Mouse (Mus musculus): ENCODE measurements around the gene Gpr19. TPM values are rescaled to one million over a fixed set of nuclear protein-coding genes. Genes with fewer than 3 reads are reported as not detected.

Gene Gpr19
- polyA plus RNA-seq, 1 experiment, result 6.7 TPM

- Histone ChIP-seq H3K36me3 (ENCODE audit: control insufficient read depth, insufficient read depth, low read length) (no peaks in the 10 kb centered on the region), H3K27me3 (ENCODE audit: control insufficient read depth, insufficient read depth, low read length) (no peaks in the 10 kb centered on the region), H3K4me1 (ENCODE audit: control insufficient read depth, insufficient read depth, insufficient read length, low read length) (peaks cover 2% of the 10 kb centered on the region; the same call in 1 of the 2 replicates), H3K27ac (ENCODE audit: insufficient read depth, low read depth, low read length) (no peak overlapping the region), H3K4me3 (ENCODE audit: low read depth, low read length) (no peak overlapping the region)
- TF ChIP-seq CTCF (IDR thresholded peaks at IDR 0.05; ENCODE audit: extremely low read depth, insufficient read length, insufficient replicate concordance, low read depth, low read length), result no peak
- no peak for TF ChIP-seq POLR2A (IDR thresholded peaks at IDR 0.05; ENCODE audit: low read depth, low read length)
- 91% methylated on average over 5 of the region's 5 CpGs for WGBS
Measured at GRCm38 (mm10) chr6:134934305-134934704, 35.9 kb upstream of the Gpr19 start.

GRCm38 (mm10) chr6:134933207-134933558 is 34.8 kb upstream of the Gpr19 start:
- Histone ChIP-seq H3K4me1 (ENCODE audit: control insufficient read depth, insufficient read depth, insufficient read length, low read length) (peaks cover 2% of the 10 kb centered on the region; the same call in 1 of the 2 replicates), H3K4me3 (ENCODE audit: low read depth, low read length) (no peak overlapping the region), H3K36me3 (ENCODE audit: control insufficient read depth, insufficient read depth, low read length) (no peaks in the 10 kb centered on the region), H3K27ac (ENCODE audit: insufficient read depth, low read depth, low read length) (peak overlapping the region; percentile 6; the same call in 1 of the 2 replicates), H3K27me3 (ENCODE audit: control insufficient read depth, insufficient read depth, low read length) (no peaks in the 10 kb centered on the region)
- TF ChIP-seq POLR2A (IDR thresholded peaks at IDR 0.05; ENCODE audit: low read depth, low read length) (no peak), CTCF (IDR thresholded peaks at IDR 0.05; ENCODE audit: extremely low read depth, insufficient read length, insufficient replicate concordance, low read depth, low read length) (no peak)
- 48% methylated on average over 2 of the region's 2 CpGs for WGBS

- 52% methylated on average over 12 of the region's 12 CpGs for WGBS
- Histone ChIP-seq H3K4me3 (ENCODE audit: low read depth, low read length) (no peak overlapping the region), H3K36me3 (ENCODE audit: control insufficient read depth, insufficient read depth, low read length) (no peaks in the 10 kb centered on the region), H3K4me1 (ENCODE audit: control insufficient read depth, insufficient read depth, insufficient read length, low read length) (peaks cover 2% of the 10 kb centered on the region; the same call in 1 of the 2 replicates), H3K27ac (ENCODE audit: insufficient read depth, low read depth, low read length) (peak overlapping the region; percentile 6; the same call in 1 of the 2 replicates), H3K27me3 (ENCODE audit: control insufficient read depth, insufficient read depth, low read length) (no peaks in the 10 kb centered on the region)
- TF ChIP-seq CTCF (IDR thresholded peaks at IDR 0.05; ENCODE audit: extremely low read depth, insufficient read length, insufficient replicate concordance, low read depth, low read length) (no peak), POLR2A (IDR thresholded peaks at IDR 0.05; ENCODE audit: low read depth, low read length) (no peak)
Measured at GRCm38 (mm10) chr6:134932486-134933206, 34.3 kb upstream of the Gpr19 start.

GRCm38 (mm10) chr6:134931146-134931545 is 32.8 kb upstream of the Gpr19 start:
- no peak overlapping the region for H3K4me3 ChIP-seq (ENCODE audit: low read depth, low read length)
- no peaks in the 10 kb centered on the region for H3K27me3 ChIP-seq (ENCODE audit: control insufficient read depth, insufficient read depth, low read length)
- H3K4me1 ChIP-seq (ENCODE audit: control insufficient read depth, insufficient read depth, insufficient read length, low read length), result peaks cover 2% of the 10 kb centered on the region; the same call in 1 of the 2 replicates
- no peak overlapping the region for H3K27ac ChIP-seq (ENCODE audit: insufficient read depth, low read depth, low read length)
- TF ChIP-seq CTCF (IDR thresholded peaks at IDR 0.05; ENCODE audit: extremely low read depth, insufficient read length, insufficient replicate concordance, low read depth, low read length) (no peak), POLR2A (IDR thresholded peaks at IDR 0.05; ENCODE audit: low read depth, low read length) (no peak)
- H3K36me3 ChIP-seq (ENCODE audit: control insufficient read depth, insufficient read depth, low read length), result no peaks in the 10 kb centered on the region
- WGBS, result 63% methylated on average over 3 of the region's 3 CpGs

GRCm38 (mm10) chr6:134930383-134930782 is 32.0 kb upstream of the Gpr19 start:
- WGBS, result 75% methylated on average over 7 of the region's 7 CpGs
- peaks cover 2% of the 10 kb centered on the region; the same call in 1 of the 2 replicates for H3K4me1 ChIP-seq (ENCODE audit: control insufficient read depth, insufficient read depth, insufficient read length, low read length)
- H3K27ac ChIP-seq (ENCODE audit: insufficient read depth, low read depth, low read length), result no peak overlapping the region
- H3K36me3 ChIP-seq (ENCODE audit: control insufficient read depth, insufficient read depth, low read length), result 0 out of 2 replicates have a peak, but pooled peaks cover 1% of the 10 kb centered on the region
- H3K27me3 ChIP-seq (ENCODE audit: control insufficient read depth, insufficient read depth, low read length), result no peaks in the 10 kb centered on the region
- no peak overlapping the region; the same call in 1 of the 2 replicates for H3K4me3 ChIP-seq (ENCODE audit: low read depth, low read length)
- no peak for TF ChIP-seq CTCF (IDR thresholded peaks at IDR 0.05; ENCODE audit: extremely low read depth, insufficient read length, insufficient replicate concordance, low read depth, low read length)
- no peak for TF ChIP-seq POLR2A (IDR thresholded peaks at IDR 0.05; ENCODE audit: low read depth, low read length)

GRCm38 (mm10) chr6:134929926-134930325 is 31.5 kb upstream of the Gpr19 start:
- 0 out of 2 replicates have a peak, but pooled peaks cover 1% of the 10 kb centered on the region for H3K36me3 ChIP-seq (ENCODE audit: control insufficient read depth, insufficient read depth, low read length)
- peak overlapping the region; percentile 21; the same call in 1 of the 2 replicates for H3K27ac ChIP-seq (ENCODE audit: insufficient read depth, low read depth, low read length)
- H3K27me3 ChIP-seq (ENCODE audit: control insufficient read depth, insufficient read depth, low read length), result no peaks in the 10 kb centered on the region
- 11% methylated on average over 4 of the region's 4 CpGs for WGBS
- no peak for TF ChIP-seq CTCF (IDR thresholded peaks at IDR 0.05; ENCODE audit: extremely low read depth, insufficient read length, insufficient replicate concordance, low read depth, low read length)
- TF ChIP-seq POLR2A (IDR thresholded peaks at IDR 0.05; ENCODE audit: low read depth, low read length), result no peak
- peaks cover 2% of the 10 kb centered on the region; the same call in 1 of the 2 replicates for H3K4me1 ChIP-seq (ENCODE audit: control insufficient read depth, insufficient read depth, insufficient read length, low read length)
- peak overlapping the region; percentile 12; the same call in 1 of the 2 replicates for H3K4me3 ChIP-seq (ENCODE audit: low read depth, low read length)

- TF ChIP-seq CTCF (IDR thresholded peaks at IDR 0.05; ENCODE audit: extremely low read depth, insufficient read length, insufficient replicate concordance, low read depth, low read length) (no peak), POLR2A (IDR thresholded peaks at IDR 0.05; ENCODE audit: low read depth, low read length) (no peak)
- no peaks in the 10 kb centered on the region for H3K27me3 ChIP-seq (ENCODE audit: control insufficient read depth, insufficient read depth, low read length)
- H3K36me3 ChIP-seq (ENCODE audit: control insufficient read depth, insufficient read depth, low read length), result 0 out of 2 replicates have a peak, but pooled peaks cover 1% of the 10 kb centered on the region
- peak overlapping the region; percentile 70 for H3K4me3 ChIP-seq (ENCODE audit: low read depth, low read length)
- under 1% methylated on average over 15 of the region's 15 CpGs for WGBS
- H3K27ac ChIP-seq (ENCODE audit: insufficient read depth, low read depth, low read length), result peak overlapping the region; percentile 18
- peaks cover 2% of the 10 kb centered on the region; the same call in 1 of the 2 replicates for H3K4me1 ChIP-seq (ENCODE audit: control insufficient read depth, insufficient read depth, insufficient read length, low read length)
Measured at GRCm38 (mm10) chr6:134928889-134929310, 30.5 kb upstream of the Gpr19 start.

Measured in small intestine, adult 2 months (tissue).